Mouse (Mus musculus): Measurements from ENCODE around the gene Banf1.
"Not testable (repeated sequence)": the region's sequence is repeated elsewhere in the genome, so short reads cannot be mapped to it uniquely, and the experiment has no call there.

Banf1 gene

DNA sequence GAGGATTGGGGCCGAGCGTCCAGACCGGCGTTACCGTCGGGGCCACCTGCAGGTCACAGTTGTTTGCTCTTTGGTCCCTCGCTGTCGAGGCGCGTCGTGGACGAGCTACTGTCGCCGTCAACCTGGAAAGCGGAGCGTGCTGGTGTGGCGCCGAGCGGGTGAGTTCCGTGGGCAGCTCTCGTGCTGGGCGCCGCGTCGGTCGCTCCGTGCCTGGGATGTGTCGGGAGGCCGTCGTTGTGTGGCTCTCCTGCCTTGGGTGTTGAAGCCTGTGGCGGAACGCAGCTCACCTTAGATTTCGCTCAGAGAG, at the start of gene Banf1:
Banf1 (minus strand) TSS at position 116 of the 307 bp plus-strand sequence.
- DNase-seq, result no peak

DNA sequence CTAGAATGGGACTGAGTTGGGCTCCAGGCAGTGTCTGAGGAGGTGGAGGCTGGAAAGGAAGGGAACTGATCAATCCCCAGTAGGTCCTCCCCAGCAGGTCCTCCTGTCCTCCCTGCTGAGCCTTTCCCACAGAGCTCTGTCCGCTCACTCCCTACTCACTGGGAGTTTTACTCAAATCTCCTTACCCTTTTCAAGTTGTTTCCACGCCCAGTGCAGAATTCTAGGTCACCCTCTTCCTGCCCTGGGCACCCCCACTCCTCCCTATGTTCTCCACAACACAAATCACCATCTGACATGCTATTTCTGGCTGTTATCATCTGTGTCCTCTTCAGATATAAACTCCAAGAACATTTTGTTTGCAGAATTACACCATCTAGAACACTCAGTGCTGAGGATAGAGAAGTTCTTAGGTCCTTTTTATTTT, 47.6 kb upstream of the Banf1 start:
- no peak for DNase-seq

DNA sequence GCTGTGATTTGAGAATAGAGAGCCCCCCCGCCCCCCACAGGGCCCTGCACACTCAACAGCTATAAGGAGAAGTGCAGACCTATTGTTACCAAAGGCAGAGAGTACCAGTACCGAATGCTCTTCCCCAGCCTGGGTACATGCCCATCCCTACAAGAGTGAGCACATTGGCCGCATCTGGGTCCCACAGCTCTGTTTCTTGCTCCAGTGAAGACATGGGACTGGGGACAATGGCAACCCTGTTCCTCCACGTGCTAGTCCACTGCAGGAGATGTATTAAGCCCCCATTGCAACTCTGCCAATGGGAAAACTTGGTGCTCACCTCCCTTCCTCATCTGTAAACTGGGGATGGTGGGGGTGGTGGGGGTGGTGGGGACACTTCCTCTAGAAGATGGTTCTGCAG, 46.9 kb upstream of the Banf1 start:
- DNase-seq, result no peak

DNA sequence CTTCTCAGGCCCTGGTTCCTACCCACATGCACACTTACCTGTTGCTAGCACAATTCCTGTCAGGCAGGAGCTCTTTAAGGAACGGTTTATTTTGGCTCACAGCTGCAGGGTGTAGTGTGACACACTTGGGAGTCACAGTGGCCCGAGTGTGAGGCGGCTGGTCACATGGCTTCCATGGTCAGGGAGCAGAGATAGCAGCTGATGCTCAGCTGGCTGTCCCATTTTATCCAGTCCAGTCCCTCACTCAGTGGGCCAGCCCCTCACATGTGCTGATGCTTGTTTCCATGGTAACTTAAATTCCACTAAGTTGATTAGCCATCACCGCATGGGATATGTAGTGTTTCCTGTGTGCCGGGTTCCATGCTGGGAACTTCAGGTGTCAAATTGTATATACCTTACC, 45.0 kb upstream of the Banf1 start:
- no peak for DNase-seq

DNA sequence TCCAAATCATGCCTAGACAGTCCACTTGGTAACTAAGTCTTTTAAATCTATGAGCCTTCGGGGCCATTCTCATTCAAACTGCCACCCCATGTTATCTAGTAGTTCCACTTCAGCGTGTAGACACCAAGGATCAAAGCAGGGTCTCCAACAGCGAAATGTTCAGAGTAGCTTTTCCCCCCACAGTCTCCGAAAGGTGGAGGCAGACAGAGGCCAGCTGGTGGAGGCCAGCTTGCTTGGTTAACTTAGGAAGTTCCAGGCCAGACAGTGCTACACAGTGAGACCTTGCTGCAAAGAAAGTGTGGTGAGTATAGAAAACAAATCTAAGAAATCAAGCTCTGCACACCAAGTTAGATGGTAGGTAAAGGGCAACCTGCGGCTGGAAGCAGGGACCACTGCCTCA, 43.7 kb upstream of the Banf1 start:
- no peak for DNase-seq

DNA sequence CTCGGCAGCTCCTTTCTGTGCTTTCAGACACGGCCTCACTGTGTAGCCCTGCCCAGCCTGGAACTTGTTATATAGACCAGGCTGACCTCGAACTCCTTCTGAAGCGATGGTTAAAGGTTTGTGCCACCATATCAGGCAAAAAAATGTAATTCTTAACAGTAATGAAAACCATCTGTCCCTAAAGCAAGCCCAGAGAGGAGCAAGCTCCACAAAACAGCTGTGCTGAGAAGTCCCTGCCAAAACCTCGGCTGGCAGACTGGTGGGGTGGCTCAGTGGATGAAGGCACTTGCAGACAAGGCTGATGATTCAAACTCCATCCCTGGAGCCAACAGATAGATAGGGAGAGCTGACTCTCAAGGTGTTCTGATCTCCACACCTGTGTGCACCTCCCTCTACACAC, 42.1 kb upstream of the Banf1 start:
- no peak for DNase-seq

DNA sequence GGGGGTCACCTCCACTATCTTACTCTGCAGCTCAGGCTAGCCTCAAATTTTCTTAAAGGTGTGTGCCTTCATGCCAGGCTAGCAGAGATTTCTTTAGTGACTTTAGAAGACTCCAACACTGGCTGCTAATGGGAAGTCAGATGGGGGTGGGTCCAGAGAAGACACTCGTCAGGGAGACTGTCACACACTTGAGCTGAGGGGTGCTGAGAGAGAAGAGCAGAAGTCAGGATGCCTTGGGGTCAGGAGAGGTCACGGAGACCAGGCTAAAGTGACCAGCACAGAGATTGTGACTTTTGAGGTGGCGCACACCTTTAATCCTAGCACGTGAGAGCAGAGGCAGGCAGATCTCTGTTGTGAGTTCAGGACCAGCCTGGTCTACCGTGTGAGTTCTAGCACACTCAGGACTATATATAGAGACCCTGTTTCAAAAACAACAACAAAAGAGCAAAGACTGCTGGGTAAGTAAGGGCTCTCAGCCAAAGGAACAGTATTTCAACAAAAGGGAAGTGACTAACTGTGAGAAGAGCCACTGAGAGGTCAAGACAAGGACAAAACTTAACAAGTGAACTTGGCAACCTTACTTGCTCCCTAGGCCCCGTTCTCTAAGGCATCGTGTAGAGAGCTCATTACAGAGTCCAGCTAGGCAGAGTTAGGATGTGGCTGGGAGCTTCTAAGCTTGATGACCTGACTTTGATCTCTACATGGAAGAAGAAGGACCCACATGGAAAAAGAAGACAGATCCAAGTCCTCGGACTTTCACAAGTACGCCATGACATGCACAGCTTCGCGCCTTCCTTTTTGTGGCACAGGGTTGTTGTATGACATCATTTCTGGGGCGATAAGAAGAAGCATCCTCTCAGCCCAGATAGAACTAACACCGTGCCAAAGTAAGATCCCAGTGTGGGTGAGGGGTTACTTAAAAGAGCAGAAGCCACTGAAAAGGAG, 41.4 kb upstream of the Banf1 start:
- no peak for DNase-seq

DNA sequence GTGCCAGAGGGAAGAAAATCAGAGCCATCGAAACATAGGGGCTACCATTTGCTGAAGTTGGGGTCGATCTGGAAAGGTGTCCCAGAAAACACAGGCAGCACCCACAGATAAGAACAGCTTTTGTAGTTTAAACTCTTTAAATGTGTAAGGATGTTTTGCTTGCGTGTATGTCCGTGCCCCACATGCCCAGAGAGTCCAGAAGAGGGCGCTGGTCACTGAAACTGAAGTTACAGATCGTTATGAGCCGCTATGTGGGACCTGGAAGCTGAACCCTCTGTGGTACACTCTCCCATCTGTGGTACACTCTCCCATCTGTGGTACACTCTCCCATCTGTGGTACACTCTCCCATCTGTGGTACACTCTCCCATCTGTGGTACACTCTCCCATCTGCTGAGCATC, 40.2 kb upstream of the Banf1 start:
- peak; percentile 81 for DNase-seq

DNA sequence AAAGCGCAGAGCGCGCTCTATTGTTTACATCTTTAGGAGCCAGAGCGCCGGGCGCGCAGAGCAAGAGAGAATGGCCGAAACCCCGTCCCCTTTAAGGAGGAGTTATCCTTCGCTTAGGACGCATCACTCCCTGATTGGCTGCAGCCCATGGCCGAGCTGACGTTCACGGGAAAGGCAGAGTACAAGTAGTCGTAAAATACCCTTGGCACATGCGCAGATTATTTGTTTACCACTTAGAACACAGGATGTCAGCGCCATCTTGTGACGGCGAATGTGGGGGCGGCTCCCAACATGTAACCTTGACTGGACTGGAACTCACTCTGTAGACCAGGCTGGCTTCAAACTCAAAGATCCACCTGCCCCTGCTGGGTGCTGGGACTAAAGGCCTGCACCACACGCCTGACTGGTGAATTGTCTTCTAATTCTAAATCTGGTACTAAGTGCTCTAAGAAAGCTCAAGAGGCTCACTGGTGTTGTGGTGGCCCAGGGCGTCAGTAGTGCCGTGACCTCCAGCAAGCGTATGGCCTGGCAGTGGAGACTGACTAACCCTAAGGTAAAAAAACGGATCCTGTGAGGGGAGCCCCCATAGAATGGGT, 39.7 kb upstream of the Banf1 start:
- DNase-seq, result peak; percentile 49

DNA sequence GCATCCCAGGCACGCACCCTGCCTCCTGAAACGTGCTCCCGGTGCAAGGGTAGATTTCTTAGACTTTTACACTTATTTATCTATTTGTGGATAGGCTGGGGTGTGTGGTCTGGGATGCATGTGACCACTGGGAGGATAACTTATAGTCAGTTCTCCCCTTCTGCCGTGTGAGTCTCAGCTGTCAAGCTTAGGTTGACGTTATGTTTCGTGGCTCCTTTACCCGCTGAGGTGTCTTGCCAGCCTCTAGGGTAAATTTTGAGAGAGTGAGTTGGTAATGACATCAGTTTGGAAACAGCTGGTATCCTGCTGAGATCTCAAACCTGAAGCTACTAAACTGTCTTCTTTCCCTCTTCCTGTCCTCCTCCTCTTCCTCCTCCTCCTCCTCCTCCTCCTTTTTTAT, 39.0 kb upstream of the Banf1 start:
- DNase-seq, result no peak

DNA sequence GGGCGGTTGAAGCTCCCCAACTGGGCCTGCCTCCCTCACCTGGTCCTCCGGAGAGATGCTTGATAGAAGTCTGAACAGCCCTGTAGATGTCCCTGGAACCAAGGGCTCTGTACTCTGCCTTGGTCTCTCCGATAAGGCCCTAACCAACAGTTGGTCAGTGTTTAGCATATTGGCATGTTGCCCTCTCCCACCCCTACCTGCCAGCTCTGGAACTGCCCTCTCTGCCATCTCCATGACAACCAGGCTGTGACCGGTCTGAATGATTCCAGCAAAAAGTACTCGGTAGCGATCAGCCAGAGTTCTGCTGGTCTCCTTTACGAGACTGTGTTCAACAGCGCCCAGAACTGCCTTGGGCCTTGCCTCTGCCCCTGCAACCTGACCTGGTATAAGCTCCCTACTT, 35.3 kb upstream of the Banf1 start, which contains the start of gene Tsga10ip:
Tsga10ip (minus strand) TSS at position 234 of the 400 bp plus-strand sequence.
- DNase-seq, result no peak

DNA sequence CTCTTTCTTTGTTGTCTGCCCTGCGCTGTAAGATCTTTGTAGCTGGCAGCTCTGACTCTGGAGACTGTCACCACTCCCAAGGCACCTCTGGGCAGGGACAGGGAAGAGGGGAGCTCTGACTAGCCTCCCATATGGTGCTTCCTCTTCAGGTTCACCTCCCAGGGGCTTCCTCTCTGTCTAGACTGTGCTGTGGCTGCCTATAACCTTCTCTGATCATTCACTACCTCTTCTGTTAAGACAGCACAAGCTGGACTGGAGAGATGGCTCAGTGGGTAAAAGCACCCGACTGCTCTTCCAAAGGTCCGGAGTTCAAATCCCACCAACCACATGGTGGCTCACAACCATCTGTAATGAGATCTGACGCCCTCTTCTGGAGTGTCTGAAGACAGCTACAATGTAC, 34.1 kb upstream of the Banf1 start:
- not testable (repeated sequence) for DNase-seq

DNA sequence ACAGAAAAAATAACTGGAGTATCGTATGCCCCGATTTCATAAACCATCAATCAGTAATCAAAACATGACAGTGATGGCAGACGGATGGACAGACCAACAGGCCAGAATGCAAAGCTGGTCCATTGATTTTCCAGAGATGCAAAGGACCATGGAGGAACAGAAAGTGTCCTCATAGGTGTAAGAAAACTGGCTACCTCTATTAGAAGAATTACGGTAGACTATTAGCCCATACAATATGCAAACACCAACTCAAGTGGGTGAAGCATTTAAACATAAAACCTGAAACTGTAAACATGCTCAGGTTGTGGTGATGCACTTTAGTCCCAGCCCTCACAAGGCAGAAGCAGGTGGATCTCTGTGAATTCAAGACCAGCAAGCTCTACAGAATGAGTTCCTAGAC, 28.4 kb upstream of the Banf1 start:
- DNase-seq, result no peak

DNA sequence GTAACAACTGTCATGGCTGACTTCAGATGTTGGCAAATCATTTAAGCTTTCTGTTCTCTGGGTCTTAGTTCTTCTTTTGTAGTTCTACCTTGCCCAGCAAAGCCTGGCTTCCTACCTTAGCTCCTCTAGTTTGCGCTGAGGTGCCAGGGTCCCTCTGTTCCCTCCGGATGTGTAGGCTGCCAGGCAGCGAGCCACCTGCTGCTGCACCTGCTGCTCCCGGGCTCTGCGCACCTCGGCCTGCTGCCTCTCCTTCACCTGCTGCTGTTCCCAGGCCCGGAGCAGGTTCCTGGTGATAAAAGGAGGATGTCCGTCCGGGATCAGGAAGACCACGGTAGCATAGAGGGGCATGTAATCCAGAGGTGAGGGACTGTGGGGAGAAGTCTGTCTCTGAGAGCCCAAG, 27.2 kb upstream of the Banf1 start:
- no peak for DNase-seq

DNA sequence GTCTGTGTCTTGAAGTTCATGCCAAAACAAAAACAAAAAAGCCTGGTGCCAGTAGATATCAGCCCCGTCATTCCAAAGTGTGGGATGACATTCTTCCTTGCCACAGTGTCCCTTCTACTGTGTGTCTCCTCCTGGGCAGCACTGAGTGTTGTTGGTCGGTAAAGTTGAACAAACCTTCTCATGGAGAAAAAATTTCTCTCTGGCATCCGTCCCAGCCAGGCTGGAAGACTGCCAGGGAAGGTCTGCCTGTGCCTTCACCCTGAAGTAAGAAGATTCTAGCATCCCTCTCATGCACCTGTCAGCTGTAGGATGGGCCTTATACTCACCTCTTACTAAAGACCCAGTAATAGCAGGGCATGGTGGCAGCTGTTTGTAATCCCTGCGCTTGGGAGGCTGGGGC, 25.9 kb upstream of the Banf1 start:
- no peak for DNase-seq

DNA sequence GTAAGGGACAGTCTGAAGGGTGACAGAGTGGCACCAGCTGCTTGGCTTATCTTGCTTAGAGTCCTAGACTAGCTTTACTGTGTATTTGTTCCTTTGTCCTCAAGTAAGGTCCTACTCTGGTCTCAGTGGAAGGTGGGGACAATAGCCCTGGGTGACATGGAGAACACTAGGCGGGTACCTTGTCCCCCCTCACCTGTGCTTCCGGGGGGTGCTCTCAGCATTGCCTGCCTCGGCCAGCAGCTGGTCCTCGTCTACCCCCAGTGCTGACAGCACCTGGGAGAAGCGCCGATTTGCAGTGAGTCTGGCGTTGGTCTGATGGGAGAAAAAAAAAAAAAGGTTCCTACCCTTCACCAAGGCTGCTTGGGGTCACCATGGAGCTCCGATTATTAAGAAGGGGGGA, 23.4 kb upstream of the Banf1 start:
- no peak for DNase-seq

DNA sequence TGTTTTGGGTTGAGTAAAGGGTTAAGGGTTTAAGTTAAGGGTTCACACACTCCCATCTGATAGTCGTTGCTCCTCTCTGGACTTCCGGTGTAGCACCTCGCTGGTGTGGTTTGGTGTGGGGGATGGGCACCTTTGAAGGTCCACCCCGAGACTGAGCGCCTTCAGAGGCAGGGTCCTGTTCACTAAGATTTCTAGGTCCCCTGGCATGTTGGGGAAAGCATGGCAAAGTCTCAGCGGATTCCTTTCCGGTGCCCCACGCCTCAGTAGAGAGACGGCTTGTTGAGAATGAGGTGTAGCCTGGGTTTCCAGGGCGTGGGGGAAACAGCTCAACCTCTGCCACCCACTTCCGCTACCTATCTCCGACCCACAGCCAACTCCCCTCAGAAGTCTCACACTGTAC, 22.7 kb upstream of the Banf1 start:
- DNase-seq, result peak; percentile 29

DNA sequence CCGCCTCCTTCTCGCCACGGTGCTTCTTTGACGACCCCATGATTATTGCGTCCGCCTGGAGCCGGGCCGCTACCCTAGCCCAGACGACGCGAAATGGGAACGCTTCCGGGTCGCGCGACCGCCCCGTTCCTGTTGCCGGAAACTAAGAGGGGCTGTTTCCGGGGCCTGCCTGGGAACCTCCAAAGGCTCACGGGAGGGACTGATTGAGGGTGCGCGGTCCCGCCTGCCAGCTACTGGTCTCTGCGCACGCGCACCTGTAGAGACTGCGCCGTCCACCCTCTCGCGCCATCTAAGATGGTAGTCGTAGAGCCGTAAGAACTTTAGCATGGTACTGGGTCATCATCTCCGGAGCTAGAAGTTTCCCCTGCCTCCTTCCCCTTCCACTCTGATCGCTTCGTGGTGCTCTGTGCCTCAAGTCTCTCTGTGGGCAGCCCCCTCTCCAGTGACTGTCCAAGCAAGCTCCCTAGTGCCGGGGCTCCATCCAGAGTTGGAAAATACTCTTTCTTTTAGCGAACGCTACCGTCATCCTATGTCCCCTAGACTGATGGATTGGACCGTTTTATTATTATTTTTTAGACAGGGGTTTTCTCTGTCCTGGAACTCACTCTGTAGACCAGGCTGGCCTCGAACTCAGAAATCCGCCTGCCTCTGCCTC, 21.7 kb upstream of the Banf1 start, which contains the start of gene Sart1:
Sart1 (minus strand) TSS at position 116 of the 655 bp plus-strand sequence.
- peak; percentile 99 for DNase-seq

DNA sequence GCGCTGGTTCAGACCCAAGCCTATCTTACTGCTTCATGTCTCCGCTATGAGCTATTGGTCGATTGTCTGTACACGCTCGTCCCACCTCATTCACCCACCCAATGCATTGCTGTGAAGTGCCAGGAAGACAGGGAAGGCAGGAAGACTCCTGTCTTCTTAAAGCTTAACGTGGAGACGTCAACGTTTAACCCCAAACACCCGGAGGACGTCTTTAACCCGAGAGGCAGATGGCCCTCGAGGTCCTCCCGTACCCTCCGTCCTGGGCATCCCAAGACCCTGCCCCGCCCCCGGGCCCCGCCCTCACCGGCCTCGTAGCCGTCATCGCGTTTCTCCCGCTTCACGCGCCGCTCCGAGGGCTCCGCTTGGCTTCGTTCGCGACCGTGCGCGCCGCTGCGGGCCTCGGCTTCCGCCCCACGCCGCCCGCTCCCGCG, 21.1 kb upstream of the Banf1 start:
- DNase-seq, result peak; percentile 60

DNA sequence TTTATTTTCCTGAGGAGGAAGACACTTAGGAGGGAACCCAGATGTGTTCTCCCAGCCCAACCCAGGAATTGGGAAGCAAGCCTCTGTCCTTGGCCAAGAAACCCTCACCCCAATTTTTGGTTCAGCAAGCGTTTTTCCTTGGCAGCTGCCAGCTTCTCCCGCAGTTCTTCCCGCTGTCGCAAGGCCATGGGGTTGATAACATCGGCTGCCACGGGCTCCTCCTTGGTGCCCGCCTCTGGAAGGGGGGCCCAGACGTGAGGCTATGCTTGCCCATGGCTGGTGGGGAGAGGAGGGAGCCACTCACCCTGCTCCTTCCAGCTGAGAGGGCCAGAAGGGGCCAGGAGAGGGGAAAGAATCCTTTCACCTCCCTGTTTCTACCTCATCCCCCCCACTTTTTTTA, 17.7 kb upstream of the Banf1 start:
- no peak for DNase-seq

DNA sequence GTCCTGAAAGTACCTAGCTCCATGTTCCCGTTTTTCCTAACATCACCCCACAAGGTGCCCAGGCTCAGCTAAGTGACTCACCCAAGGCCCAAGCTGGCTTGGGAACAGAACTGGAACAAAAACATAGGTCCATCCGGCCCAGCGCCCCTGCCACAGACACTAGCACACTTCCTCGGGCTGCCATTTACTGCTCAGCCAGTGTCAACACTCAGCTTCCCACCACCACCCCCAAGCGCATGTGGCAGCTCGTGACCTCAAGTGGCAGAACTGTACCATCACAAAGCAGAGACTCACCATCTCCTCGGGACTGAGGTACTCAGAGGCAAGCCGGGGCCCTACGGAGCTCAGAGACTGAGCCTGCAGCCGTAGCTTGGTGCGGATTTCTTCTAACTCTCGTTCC, 16.4 kb upstream of the Banf1 start:
- DNase-seq, result no peak

DNA sequence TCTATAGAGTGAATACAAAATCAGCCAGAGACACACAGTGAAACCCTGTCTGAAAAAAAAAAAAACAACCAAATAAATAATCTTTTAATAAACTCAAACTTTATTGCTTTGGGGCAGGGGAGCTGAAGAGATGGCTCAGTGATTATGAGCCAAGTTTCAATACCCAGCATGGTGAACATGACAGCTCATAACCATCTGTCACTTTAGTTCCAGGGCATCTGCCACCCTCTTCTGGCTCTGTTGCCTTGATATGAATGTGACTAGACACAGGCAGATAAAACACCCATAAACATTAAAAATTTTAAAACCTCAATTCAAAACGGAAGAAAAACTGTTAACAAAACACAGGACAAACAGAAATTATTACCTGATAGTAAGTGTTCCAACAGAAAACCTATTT, 10.5 kb upstream of the Banf1 start:
- DNase-seq, result no peak

DNA sequence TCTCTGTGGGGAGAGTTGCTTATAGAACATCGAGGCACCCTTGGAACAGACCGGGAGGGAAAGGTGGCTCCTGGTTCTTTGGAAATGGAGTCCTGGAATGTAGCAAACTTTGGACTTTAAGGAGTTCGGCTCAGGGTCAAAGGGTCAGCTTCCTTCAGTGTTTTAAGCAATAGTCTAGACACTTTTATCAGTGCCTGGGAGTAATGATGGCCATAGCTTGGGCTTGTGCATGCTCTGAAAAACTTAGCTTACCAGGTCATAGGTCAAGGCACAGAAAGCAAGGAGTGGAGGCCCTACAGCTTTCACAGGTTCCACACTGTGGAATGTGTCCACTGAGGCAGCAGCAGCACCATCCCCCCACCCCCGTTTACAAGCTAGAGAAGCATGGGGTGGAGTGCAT, 7.8 kb upstream of the Banf1 start:
- DNase-seq, result no peak

DNA sequence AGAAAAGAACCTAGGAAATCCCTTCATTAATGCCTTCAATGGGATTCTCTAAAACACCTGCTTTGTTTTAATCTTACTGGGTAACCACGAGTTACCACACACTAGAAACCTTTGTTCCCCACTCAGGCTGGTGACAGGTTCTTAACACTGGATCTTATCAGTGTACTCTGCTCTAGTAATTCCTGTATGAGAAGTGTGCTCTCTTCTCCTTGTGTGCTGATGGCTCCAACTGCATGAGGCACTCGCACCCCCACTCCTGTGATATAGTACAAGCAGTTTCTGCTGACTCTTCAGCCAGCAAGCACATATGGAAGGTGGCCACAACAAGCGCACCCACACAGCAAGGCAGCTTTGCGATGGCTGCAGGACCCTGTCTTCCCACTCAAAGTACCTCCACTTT, 7.2 kb upstream of the Banf1 start:
- no peak for DNase-seq

All from embryo, embryonic 11 days (tissue).